Mouse (Mus musculus) bone marrow macrophage, adult 2 months (primary cell): ENCODE data around the gene Gdpgp1. TPM values are rescaled to one million over a fixed set of nuclear protein-coding genes. Genes with fewer than 3 reads are reported as not detected.

Experiments
- H3K27ac ChIP-seq: 2 replicates; pipeline ENCODE4 v1.5.1; 2012; ENCODE audit warnings: low read depth, low read length; ENCODE audit not compliant: insufficient read depth
- H3K4me1 ChIP-seq: 2 replicates; pipeline ENCODE4 v1.6.1; 2012; ENCODE audit warnings: low read length; ENCODE audit not compliant: control insufficient read depth, insufficient read depth
- H3K4me3 ChIP-seq: 2 replicates; pipeline ENCODE4 v1.5.1; 2012; ENCODE audit warnings: mild to moderate bottlenecking, low read length, moderate library complexity; ENCODE audit not compliant: insufficient read depth
- CTCF ChIP-seq: IDR thresholded peaks from 2 replicates; pipeline ENCODE4 v1.5.1; 2012; ENCODE audit warnings: low read depth, mild to moderate bottlenecking, low read length, moderate library complexity
- POLR2A ChIP-seq: IDR thresholded peaks from 2 replicates; pipeline ENCODE4 v1.6.1; 2012; ENCODE audit warnings: mild to moderate bottlenecking, low read depth, low read length, borderline replicate concordance
- polyA plus RNA-seq: library from polyadenylated mRNA; stranded (reverse); fragments of >200 nt; gene quantifications from 2 replicates; pipeline ENCODE4 v1.2.4, GENCODE M21; 2012; ENCODE audit not compliant: missing spikeins, insufficient read depth, insufficient read length

Gdpgp1 gene
- polyA plus RNA-seq, 1 experiment: 3.5 TPM

GRCm38 (mm10) chr7:80218666-80219065, 14.0 kb upstream of the Gdpgp1 start:
- TF ChIP-seq CTCF (no peak), POLR2A (no peak)
- Histone ChIP-seq H3K4me1 (no peaks in the 10 kb centered on the region), H3K27ac (no peak overlapping the region), H3K4me3 (no peak overlapping the region)

GRCm38 (mm10) chr7:80220237-80220797, 12.3 kb upstream of the Gdpgp1 start:
- H3K4me3 ChIP-seq: no peak overlapping the region
- TF ChIP-seq CTCF (no peak), POLR2A (no peak)
- no peak overlapping the region for H3K27ac ChIP-seq
- no peaks in the 10 kb centered on the region for H3K4me1 ChIP-seq

DNA sequence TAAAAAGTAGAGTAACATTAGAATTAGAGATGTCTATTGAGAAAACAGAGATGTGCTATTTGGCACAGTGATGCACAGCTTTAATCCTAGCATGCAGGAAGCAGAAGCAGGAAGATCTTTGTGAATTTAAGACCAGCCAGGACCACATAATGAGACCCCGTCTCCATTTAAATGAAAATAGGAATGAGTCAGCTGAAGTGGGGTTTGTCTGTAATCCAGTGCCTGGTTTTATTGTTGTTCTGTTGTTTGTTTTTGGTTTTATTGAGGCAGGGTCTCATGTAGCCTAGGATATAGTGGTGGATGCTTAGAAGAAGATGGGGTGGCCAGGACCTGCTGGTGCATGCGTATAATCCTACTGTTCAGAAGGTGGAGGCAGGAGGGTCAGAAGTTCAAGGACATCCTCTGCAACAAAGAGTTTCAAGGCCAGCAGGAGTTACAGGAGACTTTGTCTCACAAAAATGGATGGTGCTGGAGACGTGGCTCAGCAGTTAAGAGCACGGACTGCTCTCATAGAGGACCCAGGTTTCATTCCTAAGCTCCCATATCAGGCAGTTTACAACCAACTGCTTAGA, 11.4 kb upstream of the Gdpgp1 start:
- Histone ChIP-seq H3K4me3 (no peak overlapping the region), H3K4me1 (no peaks in the 10 kb centered on the region), H3K27ac (no peak overlapping the region)
- TF ChIP-seq POLR2A (no peak), CTCF (no peak)

- H3K4me1 ChIP-seq: peaks cover 19% of the 10 kb centered on the region
- H3K27ac ChIP-seq: no peak overlapping the region
- H3K4me3 ChIP-seq: no peak overlapping the region
- TF ChIP-seq CTCF (no peak), POLR2A (no peak)
Measured at GRCm38 (mm10) chr7:80227065-80227464, 5.6 kb upstream of the Gdpgp1 start.

GRCm38 (mm10) chr7:80230196-80230595, 2.5 kb upstream of the Gdpgp1 start:
- TF ChIP-seq CTCF (no peak), POLR2A (no peak)
- H3K27ac ChIP-seq: no peak overlapping the region
- peak overlapping the region; percentile 8 for H3K4me3 ChIP-seq
- peaks cover 24% of the 10 kb centered on the region for H3K4me1 ChIP-seq

DNA sequence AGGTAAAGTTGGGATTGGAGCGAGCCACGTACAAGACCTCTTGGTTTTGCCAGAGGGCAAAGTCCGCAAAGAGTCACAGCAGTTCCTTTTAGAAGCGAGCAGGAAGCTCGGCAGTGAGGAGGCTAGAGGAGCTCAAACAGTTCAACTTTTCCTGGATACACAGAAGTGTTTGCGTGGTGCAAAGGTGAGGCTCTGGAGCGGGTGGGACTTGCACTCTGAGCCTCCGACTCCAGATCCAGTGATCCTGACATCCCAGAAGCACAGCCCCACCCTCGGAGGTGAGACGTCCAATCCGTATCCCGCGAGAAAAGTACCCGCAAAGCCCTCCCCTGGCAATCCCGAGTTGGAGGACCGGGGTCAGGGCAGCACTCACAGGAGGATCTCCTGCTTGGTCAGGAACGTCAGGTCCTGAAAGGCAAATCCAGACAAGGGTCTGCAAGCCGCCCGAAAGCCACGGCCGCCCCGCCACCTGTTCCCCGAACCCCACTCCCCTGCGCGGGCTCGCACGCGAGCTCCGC, 635 bp upstream of the Gdpgp1 start:
- peak overlapping the region; percentile 66 for H3K4me3 ChIP-seq
- TF ChIP-seq CTCF (no peak), POLR2A (no peak)
- peaks cover 25% of the 10 kb centered on the region for H3K4me1 ChIP-seq
- H3K27ac ChIP-seq: no peak overlapping the region

- H3K4me1 ChIP-seq: peaks cover 25% of the 10 kb centered on the region
- H3K4me3 ChIP-seq: peak overlapping the region; percentile 78
- TF ChIP-seq CTCF (no peak), POLR2A (no peak)
- H3K27ac ChIP-seq: no peak overlapping the region
Measured at GRCm38 (mm10) chr7:80233799-80234198, 1.1 kb downstream of the Gdpgp1 start.

- H3K4me1 ChIP-seq: peaks cover 6% of the 10 kb centered on the region
- no peak overlapping the region for H3K4me3 ChIP-seq
- TF ChIP-seq POLR2A: no peak
- no peak for TF ChIP-seq CTCF
- no peak overlapping the region for H3K27ac ChIP-seq
Measured at GRCm38 (mm10) chr7:80238542-80238941, 5.9 kb downstream of the Gdpgp1 start.

DNA sequence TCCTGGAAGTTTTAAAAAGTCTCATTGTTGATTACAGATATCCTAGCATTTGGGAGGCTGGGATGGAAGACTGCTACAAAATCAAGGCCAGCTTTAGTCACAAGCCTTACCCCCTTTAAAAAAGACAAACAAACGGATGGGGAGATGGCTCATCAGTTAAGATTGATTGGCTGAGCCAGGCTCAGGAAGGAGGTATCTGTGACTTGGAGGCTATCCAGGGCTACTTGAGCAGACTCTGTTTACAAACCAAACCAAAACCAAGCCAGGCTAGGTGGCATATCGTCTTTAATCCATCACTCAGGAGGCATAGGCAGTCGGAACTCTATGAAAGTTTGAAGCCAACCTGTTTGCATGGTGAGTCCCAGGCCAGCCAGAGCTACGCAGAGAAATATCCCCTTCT, 9.0 kb downstream of the Gdpgp1 start:
- TF ChIP-seq CTCF (no peak), POLR2A (no peak)
- Histone ChIP-seq H3K4me3 (no peak overlapping the region), H3K4me1 (no peaks in the 10 kb centered on the region), H3K27ac (no peak overlapping the region)

DNA sequence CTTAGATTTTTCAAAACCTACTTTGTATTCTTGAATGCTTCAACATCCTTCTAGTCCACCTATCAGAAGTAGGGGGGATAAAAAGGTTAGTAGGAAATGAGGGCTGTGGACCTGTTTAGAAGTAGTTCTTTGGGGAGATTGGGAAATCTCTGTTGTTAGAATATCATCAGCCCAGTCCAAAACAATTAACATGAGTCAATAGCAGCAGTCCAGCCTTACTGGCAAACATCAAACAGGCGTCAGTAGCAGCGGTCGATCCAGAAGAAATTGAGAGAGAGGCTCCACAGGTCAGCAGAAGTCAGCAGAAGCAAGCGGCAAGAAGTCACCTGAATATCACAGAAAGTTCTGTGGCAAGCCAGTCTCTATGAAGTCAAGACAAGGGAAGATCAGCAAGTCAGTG, 12.2 kb downstream of the Gdpgp1 start:
- H3K4me1 ChIP-seq: 0 out of 2 replicates have a peak, but pooled peaks cover 3% of the 10 kb centered on the region
- TF ChIP-seq POLR2A (no peak), CTCF (no peak)
- no peak overlapping the region for H3K4me3 ChIP-seq
- H3K27ac ChIP-seq: no peak overlapping the region
